Mouse (Mus musculus) heart, adult 9 months (tissue): ENCODE results near the gene Pigv.

Source experiments
- DNase-seq, 2 experiments: peaks; one replicate each; pipeline ENCODE4 v3.0.0; 2022; ENCODE audit warnings: low spot score in 2 of 2

Gene Pigv

GRCm38 (mm10) chr4:133671881-133672844 is at the start of gene Pigv:
TSS of gene Pigv (minus strand) at chr4:133672647.
- peak; percentile 93 to 94 for DNase-seq

GRCm38 (mm10) chr4:133719791-133720190 is 47.3 kb upstream of the Pigv start:
- no peak for DNase-seq

GRCm38 (mm10) chr4:133712755-133713154 is 40.3 kb upstream of the Pigv start:
- no peak for DNase-seq

GRCm38 (mm10) chr4:133711307-133712076 is 39.0 kb upstream of the Pigv start:
- no peak for DNase-seq

GRCm38 (mm10) chr4:133709395-133709794 is 36.9 kb upstream of the Pigv start:
- no peak for DNase-seq

GRCm38 (mm10) chr4:133707464-133707863 is 35.0 kb upstream of the Pigv start:
- no peak for DNase-seq

GRCm38 (mm10) chr4:133706956-133707355 is 34.5 kb upstream of the Pigv start:
- peak; percentile 87 to 91 for DNase-seq

- no peak for DNase-seq
Measured at GRCm38 (mm10) chr4:133705062-133705461, 32.6 kb upstream of the Pigv start.

GRCm38 (mm10) chr4:133700905-133701368 is 28.5 kb upstream of the Pigv start:
- peak; percentile 88 to 89 for DNase-seq

- no peak for DNase-seq
Measured at GRCm38 (mm10) chr4:133695363-133695762, 22.9 kb upstream of the Pigv start.

GRCm38 (mm10) chr4:133690252-133690651 is 17.8 kb upstream of the Pigv start:
- DNase-seq = peak; percentile 48 to 59

GRCm38 (mm10) chr4:133688417-133689067 is 16.1 kb upstream of the Pigv start:
- peak; percentile 50 to 58 for DNase-seq

- no peak for DNase-seq
Measured at GRCm38 (mm10) chr4:133687126-133687525, 14.7 kb upstream of the Pigv start.

- DNase-seq = no peak
Measured at GRCm38 (mm10) chr4:133686512-133686911, 14.1 kb upstream of the Pigv start.

- DNase-seq = no peak
Measured at GRCm38 (mm10) chr4:133680206-133680786, 7.8 kb upstream of the Pigv start.

- no peak for DNase-seq
Measured at GRCm38 (mm10) chr4:133679629-133680028, 7.2 kb upstream of the Pigv start.

- no peak for DNase-seq
Measured at GRCm38 (mm10) chr4:133677266-133677665, 4.8 kb upstream of the Pigv start.

GRCm38 (mm10) chr4:133676189-133676588 is 3.7 kb upstream of the Pigv start:
- no peak for DNase-seq

GRCm38 (mm10) chr4:133675594-133676016 is 3.2 kb upstream of the Pigv start:
- DNase-seq = peak; percentile 58 to 59

GRCm38 (mm10) chr4:133674331-133674695 is 1.9 kb upstream of the Pigv start:
- DNase-seq = no peak

GRCm38 (mm10) chr4:133673666-133674330 is 1.4 kb upstream of the Pigv start:
- peak; percentile 64 to 73 for DNase-seq
